Mouse (Mus musculus): ENCODE results near the gene Pparg.

Pparg gene

GRCm38 (mm10) chr6:115463338-115463737 is 102.6 kb downstream of the Pparg start:
- in situ Hi-C loops (cut with MboI, MseI): no loop called here

- in situ Hi-C loops (cut with MboI, MseI): no loop called here
These were observed 103.9 kb downstream of the Pparg start for GRCm38 (mm10) chr6:115464661-115465060.

- in situ Hi-C loops (cut with MboI, MseI): no loop called here
These were observed 104.7 kb downstream of the Pparg start for GRCm38 (mm10) chr6:115465463-115465862.

GRCm38 (mm10) chr6:115465876-115466275 is 105.1 kb downstream of the Pparg start:
- in situ Hi-C loops (cut with MboI, MseI): no loop called here

GRCm38 (mm10) chr6:115466601-115467000 is 105.8 kb downstream of the Pparg start:
- in situ Hi-C loops (cut with MboI, MseI): no loop called here

- in situ Hi-C loops (cut with MboI, MseI): no loop called here
These were observed 109.2 kb downstream of the Pparg start for GRCm38 (mm10) chr6:115469666-115470581.

- in situ Hi-C loops (cut with MboI, MseI): no loop called here
These were observed 111.2 kb downstream of the Pparg start for GRCm38 (mm10) chr6:115471956-115472355.

GRCm38 (mm10) chr6:115477081-115477695 is 116.4 kb downstream of the Pparg start:
- in situ Hi-C loops (cut with MboI, MseI): no loop called here

- in situ Hi-C loops (cut with MboI, MseI): loop anchor here (5.0 kb wide), 1 partner anchor 57 kb away; no protein-coding TSS in a partner anchor
These were observed 119.2 kb downstream of the Pparg start for GRCm38 (mm10) chr6:115479963-115480321.

GRCm38 (mm10) chr6:115480322-115481017 is 119.7 kb downstream of the Pparg start:
- in situ Hi-C loops (cut with MboI, MseI): loop anchor here (5.0 kb wide), 1 partner anchor 57 kb away; no protein-coding TSS in a partner anchor

- in situ Hi-C loops (cut with MboI, MseI): loop anchor here (5.0 kb wide), 1 partner anchor 56 kb away; no protein-coding TSS in a partner anchor
These were observed 120.2 kb downstream of the Pparg start for GRCm38 (mm10) chr6:115481018-115481354.

GRCm38 (mm10) chr6:115481603-115482002 is 120.9 kb downstream of the Pparg start:
- in situ Hi-C loops (cut with MboI, MseI): loop anchor here (5.0 kb wide), 1 partner anchor 56 kb away; no protein-coding TSS in a partner anchor

- in situ Hi-C loops (cut with MboI, MseI): loop anchor here (5.0 kb wide), 1 partner anchor 98 kb away; no protein-coding TSS in a partner anchor
These were observed 124.9 kb downstream of the Pparg start for GRCm38 (mm10) chr6:115485635-115486034.

GRCm38 (mm10) chr6:115489831-115490230 is 129.1 kb downstream of the Pparg start:
- in situ Hi-C loops (cut with MboI, MseI): loop anchor here (5.0 kb wide), 1 partner anchor 103 kb away; no protein-coding TSS in a partner anchor

- in situ Hi-C loops (cut with MboI, MseI): no loop called here
These were observed 132.3 kb downstream of the Pparg start for GRCm38 (mm10) chr6:115492952-115493613.

- in situ Hi-C loops (cut with MboI, MseI): no loop called here
These were observed 133.1 kb downstream of the Pparg start for GRCm38 (mm10) chr6:115493824-115494223.

- in situ Hi-C loops (cut with MboI, MseI): no loop called here
These were observed 138.8 kb downstream of the Pparg start for GRCm38 (mm10) chr6:115499540-115499939.

- in situ Hi-C loops (cut with MboI, MseI): no loop called here
These were observed 139.5 kb downstream of the Pparg start for GRCm38 (mm10) chr6:115500234-115500633.

GRCm38 (mm10) chr6:115501131-115501530 is 140.4 kb downstream of the Pparg start:
- in situ Hi-C loops (cut with MboI, MseI): no loop called here

GRCm38 (mm10) chr6:115503038-115503437 is 142.3 kb downstream of the Pparg start:
- in situ Hi-C loops (cut with MboI, MseI): no loop called here

- in situ Hi-C loops (cut with MboI, MseI): no loop called here
These were observed 142.9 kb downstream of the Pparg start for GRCm38 (mm10) chr6:115503549-115504159.
